Mouse (Mus musculus) hindbrain, postnatal 0 days (tissue): ENCODE data around the gene Cd81. TPM values are rescaled to one million over a fixed set of nuclear protein-coding genes. Genes with fewer than 3 reads are reported as not detected.

Experiments used
- ATAC-seq: fragments of 200-750 bp; cut with Nextera tagmentation; 2 replicates; pipeline ENCODE4 v1.8.0; 2017; ENCODE audit warnings: mild to moderate bottlenecking, moderate TSS enrichment, moderate library complexity
- DNase-seq: peaks from one replicate; pipeline ENCODE4 v3.0.0-alpha.2; 2015; ENCODE audit warnings: low spot score
- H3K27ac ChIP-seq: fragments of 300-500 bp; sonication (generic); 2 replicates; pipeline ENCODE4 v1.5.1; 2014; ENCODE audit warnings: mild to moderate bottlenecking
- H3K27me3 ChIP-seq: fragments of 300-500 bp; sonication (generic); 2 replicates; pipeline ENCODE4 v1.6.1; 2014; ENCODE audit warnings: low read length, mixed read lengths; ENCODE audit not compliant: insufficient read depth
- H3K36me3 ChIP-seq: fragments of 300-500 bp; sonication (generic); 2 replicates; pipeline ENCODE4 v1.6.1; 2014; ENCODE audit warnings: low read length, mixed read lengths; ENCODE audit not compliant: insufficient read depth
- H3K4me1 ChIP-seq: fragments of 300-500 bp; sonication (generic); 2 replicates; pipeline ENCODE4 v1.6.1; 2014; ENCODE audit warnings: antibody characterized with exemption, low read length, mixed read lengths; ENCODE audit not compliant: insufficient read depth
- H3K4me2 ChIP-seq: fragments of 300-500 bp; sonication (generic); 2 replicates; pipeline ENCODE4 v1.6.1; 2014; ENCODE audit warnings: low read depth, mild to moderate bottlenecking, low read length, moderate library complexity, mixed read lengths
- H3K4me3 ChIP-seq: fragments of 300-500 bp; sonication (generic); 2 replicates; pipeline ENCODE4 v1.5.1; 2014; ENCODE audit warnings: low read length
- H3K9ac ChIP-seq: fragments of 300-500 bp; sonication (generic); replicated peaks from 2 replicates; pipeline ENCODE4 v1.6.1; 2014; ENCODE audit warnings: mild to moderate bottlenecking, low read length, moderate library complexity, mixed read lengths
- H3K9me3 ChIP-seq: fragments of 300-500 bp; sonication (generic); 2 replicates; pipeline ENCODE4 v1.6.1; 2016; ENCODE audit warnings: low read length, mixed read lengths
- CTCF ChIP-seq: IDR thresholded peaks from 2 replicates; pipeline ENCODE4 v1.5.1; 2016; ENCODE audit warnings: antibody characterized with exemption, control low read depth, low read depth
- WGBS: fragments of 180-500 bp; shearing (Covaris S2); extraction: QIAGEN DNeasy Blood & Tissue Kit; methylation state at CpG from one replicate; pipeline ENCODE4 v1.1.7; 2014; 5-methylcytosine and 5-hydroxymethylcytosine counted together
- polyA plus RNA-seq: library from polyadenylated mRNA; unstranded; fragments of >200 nt; fragmentation: Nextera tagmentation; extraction: Ambion mirVana; gene quantifications from 2 replicates; pipeline ENCODE4 v1.2.1, GENCODE M21; 2015
- total RNA-seq: library from RNA; depleted of rRNA; stranded (reverse); fragments of >200 nt; gene quantifications from 2 replicates; pipeline ENCODE4 v1.2.3, GENCODE M21; 2014

Cd81 gene
- total and polyA plus RNA-seq, 2 experiments from 2014 or later = 708 to 758 TPM

DNA sequence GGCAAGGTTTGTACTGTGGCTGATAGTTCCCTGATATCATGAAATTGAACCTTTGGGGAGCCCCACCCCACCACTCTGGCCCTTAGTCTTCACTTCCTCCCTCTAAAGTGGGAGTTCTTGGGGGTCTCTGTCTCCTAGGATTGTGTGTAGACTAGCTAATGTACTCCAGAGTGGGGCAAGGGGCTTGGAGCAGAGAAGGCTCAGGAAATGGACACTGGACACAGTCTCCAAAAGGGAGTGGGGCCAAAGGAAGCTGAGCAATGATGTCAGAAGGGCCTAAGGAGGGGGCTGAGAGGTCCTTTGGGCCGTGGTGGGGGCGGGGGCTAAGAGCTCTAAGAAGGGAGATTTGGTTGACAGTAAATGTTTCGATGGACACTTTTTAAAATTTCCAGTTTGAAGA, 2.5 kb downstream of the Cd81 start:
- Histone ChIP-seq H3K9me3 (no peaks in the 10 kb centered on the region), H3K4me2 (peak overlapping the region; percentile 87), H3K4me1 (peaks cover 53% of the 10 kb centered on the region), H3K36me3 (no peaks in the 10 kb centered on the region), H3K27ac (peak overlapping the region; percentile 95), H3K27me3 (no peaks in the 10 kb centered on the region), H3K4me3 (peak overlapping the region; percentile 97), H3K9ac (peak overlapping the region; percentile 96)
- WGBS = 80% methylated on average over 3 of the region's 3 CpGs
- DNase-seq (no peak), ATAC-seq (no peak)
- TF ChIP-seq CTCF = no peak

DNA sequence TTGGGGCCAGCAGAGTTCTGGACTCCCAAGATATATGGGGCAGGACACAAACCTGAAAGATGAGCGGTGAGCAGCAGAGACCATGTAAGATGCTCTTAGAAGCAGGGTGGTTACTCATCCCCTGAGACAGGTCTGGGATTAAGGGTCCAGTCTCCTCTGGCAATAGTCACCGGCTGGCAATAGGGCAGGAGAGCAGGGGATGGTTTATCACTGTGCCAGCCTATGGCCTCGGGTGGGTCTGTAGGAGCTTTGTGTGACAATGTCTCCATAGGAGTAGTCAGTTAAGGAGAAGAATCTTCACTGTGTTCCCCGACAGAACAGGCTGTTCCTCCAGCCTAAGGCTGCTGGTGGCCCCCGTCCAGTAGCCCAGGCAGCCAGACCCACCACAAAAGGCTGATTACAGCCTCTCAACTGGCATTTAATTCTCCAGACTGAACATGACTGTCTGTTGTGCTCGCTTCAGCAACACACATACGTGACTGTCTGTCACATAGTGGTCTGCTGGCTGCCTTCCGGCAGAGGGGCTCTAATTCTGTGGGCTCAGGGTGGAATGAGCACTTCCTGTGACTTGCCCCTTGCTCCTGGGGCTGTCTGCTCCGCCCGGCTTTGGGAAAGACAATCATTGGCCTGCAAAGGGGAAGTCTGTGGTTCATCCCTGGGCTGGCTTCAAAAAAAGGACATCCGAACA, 3.1 kb downstream of the Cd81 start:
- Histone ChIP-seq H3K27me3 (no peaks in the 10 kb centered on the region), H3K4me3 (peak overlapping the region; percentile 97), H3K4me2 (peak overlapping the region; percentile 87), H3K9me3 (no peaks in the 10 kb centered on the region), H3K9ac (peak overlapping the region; percentile 96; the same call in 1 of the 2 replicates), H3K4me1 (peaks cover 54% of the 10 kb centered on the region), H3K27ac (peak overlapping the region; percentile 95), H3K36me3 (no peaks in the 10 kb centered on the region)
- ATAC-seq (peak; percentile 57), DNase-seq (peak; percentile 42)
- 55% methylated on average over 11 of the region's 11 CpGs for WGBS
- no peak for TF ChIP-seq CTCF

DNA sequence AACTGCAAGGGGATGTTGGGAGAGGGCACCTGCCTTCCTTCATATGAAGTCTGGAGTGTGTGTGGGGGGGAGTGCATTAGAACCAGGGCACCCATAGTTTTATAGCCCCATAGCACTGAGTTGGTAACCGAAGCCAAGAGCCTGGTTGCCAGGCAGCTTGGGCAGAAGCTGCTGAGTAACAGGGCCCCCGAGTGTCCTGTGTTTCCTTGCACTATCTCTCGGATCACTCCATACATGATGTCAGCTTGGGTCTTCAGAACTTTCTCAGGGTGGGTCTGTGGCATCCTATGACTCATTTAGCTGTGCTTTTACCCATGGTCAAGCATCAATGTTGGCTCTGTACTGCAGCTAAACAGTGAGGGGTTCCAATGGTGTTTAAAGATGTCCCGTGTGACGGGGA, 4.5 kb downstream of the Cd81 start:
- Histone ChIP-seq H3K9ac (no peak overlapping the region), H3K4me3 (no peak overlapping the region)
- ATAC-seq = no peak

DNA sequence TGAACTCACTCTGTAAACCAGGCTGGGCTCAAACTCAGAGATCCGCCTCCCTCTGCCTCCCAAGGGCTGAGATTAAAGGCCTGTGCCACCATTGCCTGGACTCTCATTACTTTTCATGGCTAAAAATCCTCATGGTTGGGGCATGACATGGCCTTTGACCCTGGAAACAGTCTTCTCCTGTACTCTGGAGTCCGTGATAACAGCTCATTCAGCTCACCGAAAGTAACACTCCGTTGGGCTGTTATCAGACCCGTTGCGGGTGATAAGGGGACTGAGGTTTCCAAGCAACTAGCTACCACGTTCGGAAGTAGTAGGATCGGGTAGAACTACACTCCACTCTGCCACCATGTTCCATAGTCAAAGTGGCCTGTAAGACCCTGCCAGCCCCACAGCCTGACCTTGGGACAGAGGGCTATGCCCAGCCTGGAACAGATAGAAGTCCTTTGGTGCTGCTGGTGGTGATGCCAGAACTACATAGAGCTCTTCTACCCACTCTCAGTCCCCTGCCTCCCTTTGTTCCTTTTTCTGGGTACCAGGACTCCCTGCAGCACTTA, 5.2 kb downstream of the Cd81 start:
- DNase-seq = no peak
- no peak overlapping the region for H3K4me3 ChIP-seq
- no peak for ATAC-seq
- peaks cover 45% of the 10 kb centered on the region for H3K4me1 ChIP-seq
- H3K4me2 ChIP-seq = no peak overlapping the region
- WGBS = 86% methylated on average over 9 of the region's 9 CpGs
- TF ChIP-seq CTCF = no peak
- H3K27me3 ChIP-seq = no peaks in the 10 kb centered on the region
- peak overlapping the region; percentile 73; the same call in 1 of the 2 replicates for H3K27ac ChIP-seq
- no peak overlapping the region for H3K9ac ChIP-seq
- H3K9me3 ChIP-seq = no peaks in the 10 kb centered on the region
- H3K36me3 ChIP-seq = peaks cover 1% of the 10 kb centered on the region; the same call in 1 of the 2 replicates

More for the DNA sequence above, 4.5 kb downstream of the Cd81 start:
- H3K27ac ChIP-seq = 0 out of 2 replicates have a peak overlapping the region, but pooled peaks have one; percentile 73
- TF ChIP-seq CTCF = no peak
- DNase-seq = no peak
- no peaks in the 10 kb centered on the region for H3K27me3 ChIP-seq
- no peak overlapping the region; the same call in 1 of the 2 replicates for H3K4me2 ChIP-seq
- H3K9me3 ChIP-seq = no peaks in the 10 kb centered on the region
- 79% methylated on average over 5 of the region's 5 CpGs for WGBS
- H3K36me3 ChIP-seq = no peaks in the 10 kb centered on the region
- peaks cover 50% of the 10 kb centered on the region for H3K4me1 ChIP-seq

DNA sequence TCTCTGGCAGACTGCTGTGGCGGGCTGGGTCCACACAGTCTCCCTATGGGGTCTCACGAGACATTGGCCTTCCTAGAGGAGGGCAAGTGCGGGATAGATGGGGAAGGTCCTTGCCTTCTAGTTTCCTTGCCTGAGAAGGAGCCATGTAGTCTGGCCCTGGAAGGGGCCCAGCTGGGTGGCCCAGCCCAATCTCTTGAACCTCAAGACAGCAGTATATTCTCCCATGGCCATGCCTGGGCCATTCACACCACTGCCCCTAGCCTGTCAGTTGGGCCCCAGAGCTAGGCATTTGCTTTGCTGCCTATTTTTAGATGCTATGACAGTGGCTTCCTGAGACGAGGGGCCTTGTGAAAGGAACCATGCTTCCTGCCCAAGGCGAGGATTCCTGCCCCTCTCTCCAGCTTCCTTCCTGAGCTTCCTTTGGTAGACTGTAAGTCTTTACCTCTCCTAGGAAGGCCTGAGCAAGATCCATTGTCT, 5.7 kb downstream of the Cd81 start:
- no peak overlapping the region for H3K4me2 ChIP-seq
- peaks cover 45% of the 10 kb centered on the region for H3K4me1 ChIP-seq
- no peak overlapping the region for H3K4me3 ChIP-seq
- H3K9ac ChIP-seq = no peak overlapping the region
- H3K27ac ChIP-seq = peak overlapping the region; percentile 73; the same call in 1 of the 2 replicates
- 65% methylated on average over 5 of the region's 5 CpGs for WGBS
- H3K27me3 ChIP-seq = no peaks in the 10 kb centered on the region
- ATAC-seq (no peak), DNase-seq (no peak)
- H3K9me3 ChIP-seq = no peaks in the 10 kb centered on the region
- peaks cover 6% of the 10 kb centered on the region; the same call in 1 of the 2 replicates for H3K36me3 ChIP-seq
- no peak for TF ChIP-seq CTCF

DNA sequence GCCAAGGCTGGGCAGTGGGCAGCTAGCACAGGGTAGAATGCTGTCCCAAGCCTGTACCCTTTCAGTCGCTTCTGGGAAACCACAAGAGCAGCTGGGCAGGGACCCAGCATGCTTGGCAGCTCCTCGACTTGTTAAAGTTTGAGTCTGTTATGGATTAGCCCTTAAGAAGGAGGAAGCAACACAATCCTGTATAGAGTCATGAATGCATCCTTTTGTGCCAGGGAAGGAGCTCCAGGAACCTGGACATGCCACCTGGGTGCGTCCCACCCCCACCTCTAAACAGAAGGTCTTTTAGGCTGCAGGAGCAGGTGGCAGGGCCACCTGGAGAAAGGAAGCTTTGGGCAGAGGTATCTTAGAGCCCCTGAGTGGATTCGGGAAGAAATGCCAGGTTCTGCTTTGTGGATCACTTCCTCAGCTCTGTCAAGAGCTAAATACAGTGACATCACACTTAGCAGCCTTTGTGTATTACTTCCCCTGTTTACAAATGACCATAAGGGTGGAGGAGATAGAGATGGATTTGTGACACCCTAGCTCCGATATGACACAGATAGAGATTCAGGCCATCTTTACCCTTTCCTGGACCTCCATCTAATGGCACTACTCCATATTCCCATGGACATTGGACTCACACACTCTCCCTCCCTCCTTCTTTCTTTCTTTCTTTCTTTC, 6.8 kb downstream of the Cd81 start:
- Histone ChIP-seq H3K36me3 (peaks cover 17% of the 10 kb centered on the region), H3K27me3 (no peaks in the 10 kb centered on the region), H3K9me3 (no peaks in the 10 kb centered on the region), H3K27ac (peak overlapping the region; percentile 73), H3K4me1 (peaks cover 39% of the 10 kb centered on the region), H3K4me3 (no peak overlapping the region), H3K9ac (no peak overlapping the region), H3K4me2 (no peak overlapping the region)
- peak; percentile 41; the same call in 1 of the 2 replicates for ATAC-seq
- DNase-seq = peak; percentile 69
- WGBS = 56% methylated on average over 5 of the region's 5 CpGs
- TF ChIP-seq CTCF = no peak
